Mouse (Mus musculus) lung, postnatal 14 days (tissue): ENCODE data around the gene Mrpl1.

ENCODE experiments used
- DNase-seq: peaks from one replicate; pipeline ENCODE4 v3.0.0; 2021

Gene Mrpl1

GRCm38 (mm10) chr5:96209459-96209858 lies at the start of gene Mrpl1:
Gene Mrpl1 (plus strand): TSS chr5:96209493.
- DNase-seq: peak; percentile 37

GRCm38 (mm10) chr5:96160467-96161262 lies 48.6 kb upstream of the Mrpl1 start:
- peak; percentile 42 for DNase-seq

GRCm38 (mm10) chr5:96161263-96161577 lies 48.1 kb upstream of the Mrpl1 start:
- DNase-seq: no peak

GRCm38 (mm10) chr5:96161578-96162398 lies 47.5 kb upstream of the Mrpl1 start:
- peak; percentile 60 for DNase-seq

- peak; percentile 87 for DNase-seq
These were observed 46.6 kb upstream of the Mrpl1 start for GRCm38 (mm10) chr5:96162399-96163331.

- DNase-seq: no peak
These were observed 45.8 kb upstream of the Mrpl1 start for GRCm38 (mm10) chr5:96163396-96164020.

GRCm38 (mm10) chr5:96164021-96164411 lies 45.3 kb upstream of the Mrpl1 start, which contains the start of gene Cnot6l:
Gene Cnot6l (minus strand): TSS chr5:96164171.
- DNase-seq: peak; percentile 52

GRCm38 (mm10) chr5:96166761-96167160 lies 42.5 kb upstream of the Mrpl1 start:
- no peak for DNase-seq

GRCm38 (mm10) chr5:96170443-96170842 lies 38.9 kb upstream of the Mrpl1 start:
- DNase-seq: no peak

- no peak for DNase-seq
These were observed 37.5 kb upstream of the Mrpl1 start for GRCm38 (mm10) chr5:96171765-96172164.

- no peak for DNase-seq
These were observed 33.2 kb upstream of the Mrpl1 start for GRCm38 (mm10) chr5:96176121-96176520.

GRCm38 (mm10) chr5:96176879-96177358 lies 32.4 kb upstream of the Mrpl1 start:
- DNase-seq: no peak

GRCm38 (mm10) chr5:96183211-96183610 lies 26.1 kb upstream of the Mrpl1 start:
- DNase-seq: no peak

GRCm38 (mm10) chr5:96183987-96184386 lies 25.3 kb upstream of the Mrpl1 start:
- DNase-seq: no peak

GRCm38 (mm10) chr5:96189761-96190160 lies 19.5 kb upstream of the Mrpl1 start:
- no peak for DNase-seq

GRCm38 (mm10) chr5:96191251-96191650 lies 18.0 kb upstream of the Mrpl1 start:
- DNase-seq: no peak

GRCm38 (mm10) chr5:96196547-96197052 lies 12.7 kb upstream of the Mrpl1 start:
- no peak for DNase-seq

GRCm38 (mm10) chr5:96198271-96198670 lies 11.0 kb upstream of the Mrpl1 start:
- no peak for DNase-seq

- no peak for DNase-seq
These were observed 9.0 kb upstream of the Mrpl1 start for GRCm38 (mm10) chr5:96200269-96200668.

- no peak for DNase-seq
These were observed 7.7 kb upstream of the Mrpl1 start for GRCm38 (mm10) chr5:96201462-96202154.

GRCm38 (mm10) chr5:96206897-96207296 lies 2.4 kb upstream of the Mrpl1 start:
- DNase-seq: peak; percentile 83
